Mouse (Mus musculus): Measurements from ENCODE around the gene Serpinb1c. TPM values are rescaled to one million over a fixed set of nuclear protein-coding genes. Genes with fewer than 3 reads are reported as not detected.

Gene Serpinb1c
- total RNA-seq, 2 experiments from 2014 or later = not detected

Other genes with a start within 250 kb of the Serpinb1c start
- gene Mylk4, start 114.3 kb downstream of the Serpinb1c start, total RNA-seq (2015; ENCODE audit: low replicate concordance) = not detected in 2 replicates
- not detected in 2 replicates for gene Mylk4, start 114.3 kb downstream of the Serpinb1c start, total RNA-seq (2017; ENCODE audit: low replicate concordance)
- 13.0 and 17.2 TPM in 2 replicates for gene Wrnip1, start 96.2 kb downstream of the Serpinb1c start, total RNA-seq (2015; ENCODE audit: low replicate concordance)
- gene Wrnip1, start 96.2 kb downstream of the Serpinb1c start, total RNA-seq (2017; ENCODE audit: low replicate concordance) = 21.9 and 27.5 TPM in 2 replicates
- not detected in 2 replicates for gene D930007J09Rik, start 95.4 kb downstream of the Serpinb1c start, total RNA-seq (2015; ENCODE audit: low replicate concordance)
- not detected in 2 replicates for gene D930007J09Rik, start 95.4 kb downstream of the Serpinb1c start, total RNA-seq (2017; ENCODE audit: low replicate concordance)
- gene Serpinb1a, start 47.0 kb downstream of the Serpinb1c start, total RNA-seq (2015; ENCODE audit: low replicate concordance) = 77.8 and 91.8 TPM in 2 replicates
- 54.4 and 79.4 TPM in 2 replicates for gene Serpinb1a, start 47.0 kb downstream of the Serpinb1c start, total RNA-seq (2017; ENCODE audit: low replicate concordance)
- gene Serpinb6b, start 67.0 kb upstream of the Serpinb1c start, total RNA-seq (2015; ENCODE audit: low replicate concordance) = 14.4 and 18.9 TPM in 2 replicates
- 16.6 and 20.0 TPM in 2 replicates for gene Serpinb6b, start 67.0 kb upstream of the Serpinb1c start, total RNA-seq (2017; ENCODE audit: low replicate concordance)
- gene Serpinb9, start 105.0 kb upstream of the Serpinb1c start, total RNA-seq (2015; ENCODE audit: low replicate concordance) = 13.3 and 17.6 TPM in 2 replicates
- gene Serpinb9, start 105.0 kb upstream of the Serpinb1c start, total RNA-seq (2017; ENCODE audit: low replicate concordance) = 8.0 and 15.6 TPM in 2 replicates
- gene Serpinb9b, start 129.2 kb upstream of the Serpinb1c start, total RNA-seq (2015; ENCODE audit: low replicate concordance) = not detected in 2 replicates
- gene Serpinb9b, start 129.2 kb upstream of the Serpinb1c start, total RNA-seq (2017; ENCODE audit: low replicate concordance) = not detected in 2 replicates
- gene Serpinb1b, start 180.4 kb upstream of the Serpinb1c start, total RNA-seq (2015; ENCODE audit: low replicate concordance) = not detected in 2 replicates
- gene Serpinb1b, start 180.4 kb upstream of the Serpinb1c start, total RNA-seq (2017; ENCODE audit: low replicate concordance) = not detected in 2 replicates